Mouse (Mus musculus) lung, postnatal 0 days (tissue): Measurements from ENCODE around the gene Fbxo11. TPM values are rescaled to one million over a fixed set of nuclear protein-coding genes. Genes with fewer than 3 reads are reported as not detected.

Experiments used
- ATAC-seq: fragments of 200-750 bp; cut with Nextera tagmentation; 2 replicates; pipeline ENCODE4 v1.8.0; 2017; ENCODE audit warnings: moderate library complexity
- DNase-seq: peaks from one replicate; pipeline ENCODE4 v3.0.0-alpha.2; 2016; ENCODE audit warnings: low spot score
- H3K27ac ChIP-seq: fragments of 300-500 bp; sonication (generic); 2 replicates; pipeline ENCODE4 v1.5.1; 2014; ENCODE audit warnings: antibody characterized with exemption, mild to moderate bottlenecking, low read length, mixed read lengths
- H3K27me3 ChIP-seq: fragments of 300-500 bp; sonication (generic); replicated peaks from 2 replicates; pipeline ENCODE4 v1.6.1; 2014; ENCODE audit warnings: low read length, mixed read lengths; ENCODE audit not compliant: insufficient read depth
- H3K36me3 ChIP-seq: fragments of 300-500 bp; sonication (generic); 2 replicates; pipeline ENCODE4 v1.6.1; 2014; ENCODE audit warnings: low read length, mixed read lengths; ENCODE audit not compliant: insufficient read depth
- H3K4me1 ChIP-seq: fragments of 300-500 bp; sonication (generic); 2 replicates; pipeline ENCODE4 v1.6.1; 2014; ENCODE audit warnings: antibody characterized with exemption, low read depth, low read length, mixed read lengths; ENCODE audit not compliant: insufficient read depth
- H3K4me2 ChIP-seq: fragments of 300-500 bp; sonication (generic); replicated peaks from 2 replicates; pipeline ENCODE4 v1.6.1; 2014; ENCODE audit warnings: low read depth, mild to moderate bottlenecking, low read length, moderate library complexity, mixed read lengths
- H3K4me3 ChIP-seq: fragments of 300-500 bp; sonication (generic); 2 replicates; pipeline ENCODE4 v1.5.1; 2014; ENCODE audit warnings: low read depth, low read length
- H3K9ac ChIP-seq: fragments of 300-500 bp; sonication (generic); replicated peaks from 2 replicates; pipeline ENCODE4 v1.6.1; 2014; ENCODE audit warnings: low read depth, mild to moderate bottlenecking
- H3K9me3 ChIP-seq: fragments of 300-500 bp; sonication (generic); 2 replicates; pipeline ENCODE4 v1.6.1; 2016; ENCODE audit warnings: low read length, mixed read lengths
- CTCF ChIP-seq: IDR thresholded peaks from 2 replicates; pipeline ENCODE4 v1.5.1; 2016; ENCODE audit warnings: antibody characterized with exemption, mild to moderate bottlenecking
- EP300 ChIP-seq: IDR thresholded peaks from 2 replicates; pipeline ENCODE4 v1.6.1; 2016; ENCODE audit warnings: antibody characterized with exemption, mild to moderate bottlenecking, control low read depth
- WGBS: fragments of 180-500 bp; shearing (Covaris S2); extraction: QIAGEN DNeasy Blood & Tissue Kit; methylation state at CpG from one replicate; pipeline ENCODE4 v1.1.7; 2014; 5-methylcytosine and 5-hydroxymethylcytosine counted together
- polyA plus RNA-seq: library from polyadenylated mRNA; unstranded; fragments of >200 nt; fragmentation: Nextera tagmentation; extraction: Ambion mirVana; gene quantifications from 2 replicates; pipeline ENCODE4 v1.2.1, GENCODE M21; 2015

Fbxo11 gene
- polyA plus RNA-seq, 1 experiment from 2014 or later: 14.6 TPM

- no peaks in the 10 kb centered on the region for H3K9me3 ChIP-seq
- DNase-seq (peak; percentile 71), ATAC-seq (no peak)
- peak overlapping the region; percentile 62 for H3K4me2 ChIP-seq
- H3K9ac ChIP-seq: peak overlapping the region; percentile 99
- no peak for TF ChIP-seq CTCF
- no peak for TF ChIP-seq EP300
- peak overlapping the region; percentile 100 for H3K27ac ChIP-seq
- no peaks in the 10 kb centered on the region for H3K36me3 ChIP-seq
- peak overlapping the region; percentile 91 for H3K4me3 ChIP-seq
- H3K4me1 ChIP-seq: peaks cover 6% of the 10 kb centered on the region; the same call in 1 of the 2 replicates
- H3K27me3 ChIP-seq: no peaks in the 10 kb centered on the region
- WGBS: under 1% methylated on average over 22 of the region's 23 CpGs
These were observed 1.1 kb downstream of the Fbxo11 start for GRCm38 (mm10) chr17:88063980-88064346.

- H3K4me1 ChIP-seq: peaks cover 9% of the 10 kb centered on the region; the same call in 1 of the 2 replicates
- ATAC-seq (no peak), DNase-seq (no peak)
- WGBS: 14% methylated on average over 8 of the region's 8 CpGs
- no peak for TF ChIP-seq EP300
- TF ChIP-seq CTCF: no peak
- no peaks in the 10 kb centered on the region for H3K36me3 ChIP-seq
- H3K4me2 ChIP-seq: peak overlapping the region; percentile 62
- peak overlapping the region; percentile 91 for H3K4me3 ChIP-seq
- H3K27me3 ChIP-seq: no peaks in the 10 kb centered on the region
- no peaks in the 10 kb centered on the region for H3K9me3 ChIP-seq
- H3K27ac ChIP-seq: no peak overlapping the region
- H3K9ac ChIP-seq: no peak overlapping the region
These were observed 2.1 kb downstream of the Fbxo11 start for GRCm38 (mm10) chr17:88062860-88063580.

GRCm38 (mm10) chr17:88061942-88062341 is 3.1 kb downstream of the Fbxo11 start:
- no peak for ATAC-seq
- H3K4me1 ChIP-seq: peaks cover 9% of the 10 kb centered on the region; the same call in 1 of the 2 replicates
- no peaks in the 10 kb centered on the region for H3K27me3 ChIP-seq
- no peak overlapping the region for H3K4me2 ChIP-seq
- no peak for TF ChIP-seq CTCF
- no peak for TF ChIP-seq EP300
- no peaks in the 10 kb centered on the region for H3K36me3 ChIP-seq
- no peak overlapping the region for H3K27ac ChIP-seq
- no peak overlapping the region for H3K9ac ChIP-seq
- 58% methylated on average over 3 of the region's 3 CpGs for WGBS
- no peak overlapping the region for H3K4me3 ChIP-seq
- H3K9me3 ChIP-seq: no peaks in the 10 kb centered on the region
- DNase-seq: no peak

- H3K4me2 ChIP-seq: peak overlapping the region; percentile 17; the same call in 1 of the 2 replicates
- no peak overlapping the region for H3K4me3 ChIP-seq
- no peaks in the 10 kb centered on the region for H3K27me3 ChIP-seq
- no peaks in the 10 kb centered on the region for H3K36me3 ChIP-seq
- no peaks in the 10 kb centered on the region for H3K9me3 ChIP-seq
- ATAC-seq: no peak
- H3K27ac ChIP-seq: peak overlapping the region; percentile 11; the same call in 1 of the 2 replicates
- TF ChIP-seq CTCF (no peak), EP300 (no peak)
- 35% methylated on average over 2 of the region's 2 CpGs for WGBS
- peaks cover 9% of the 10 kb centered on the region; the same call in 1 of the 2 replicates for H3K4me1 ChIP-seq
- H3K9ac ChIP-seq: no peak overlapping the region
- DNase-seq: no peak
These were observed 6.8 kb downstream of the Fbxo11 start for GRCm38 (mm10) chr17:88058280-88058679.

DNA sequence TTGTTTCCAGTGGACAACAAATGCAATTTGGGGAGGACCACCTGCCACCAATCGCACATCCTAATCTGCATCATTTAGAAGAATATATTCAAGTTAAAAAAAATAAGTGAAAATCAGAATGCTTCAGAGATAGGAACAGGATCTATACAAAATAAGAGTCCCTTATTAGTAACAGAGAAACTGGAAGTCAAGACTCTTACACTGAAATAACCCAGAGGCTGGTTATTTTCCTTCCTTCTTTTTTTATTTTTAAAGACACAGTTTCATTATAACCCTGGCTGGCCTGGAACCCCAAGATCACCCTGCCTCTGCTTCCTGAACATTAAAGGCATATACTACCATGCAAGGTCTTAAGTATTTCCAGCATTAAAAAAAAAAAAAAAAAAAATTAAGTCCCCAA is 7.2 kb downstream of the Fbxo11 start:
- 80% methylated on average over 1 of the region's 1 CpGs for WGBS
- no peak for TF ChIP-seq CTCF
- Histone ChIP-seq H3K36me3 (no peaks in the 10 kb centered on the region), H3K9me3 (no peaks in the 10 kb centered on the region), H3K27ac (no peak overlapping the region), H3K4me2 (no peak overlapping the region; the same call in 1 of the 2 replicates), H3K27me3 (no peaks in the 10 kb centered on the region), H3K4me1 (peaks cover 9% of the 10 kb centered on the region; the same call in 1 of the 2 replicates), H3K4me3 (no peak overlapping the region), H3K9ac (no peak overlapping the region)
- ATAC-seq (no peak), DNase-seq (peak; percentile 81)

DNA sequence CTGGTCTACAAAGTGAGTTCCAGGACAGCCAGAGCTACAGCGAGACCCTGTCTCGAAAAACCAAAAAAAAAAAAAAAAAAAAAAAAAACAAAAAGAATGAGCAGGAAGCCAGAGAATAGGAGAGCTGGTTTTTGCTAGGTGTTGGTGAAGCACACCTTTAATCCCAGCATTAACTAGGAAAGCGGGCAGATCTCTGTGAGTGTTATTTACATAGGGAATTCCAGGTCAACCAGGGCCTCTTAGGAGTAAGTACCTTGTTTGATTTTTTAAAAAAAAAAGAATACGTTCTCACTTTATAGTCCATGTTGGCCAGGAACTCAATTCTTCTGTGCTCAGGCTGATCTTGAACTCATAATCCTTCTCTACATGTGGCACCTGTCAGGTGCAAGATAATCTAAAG is 13.4 kb downstream of the Fbxo11 start:
- no peaks in the 10 kb centered on the region for H3K4me1 ChIP-seq
- TF ChIP-seq EP300: no peak
- no peaks in the 10 kb centered on the region for H3K9me3 ChIP-seq
- H3K27me3 ChIP-seq: no peaks in the 10 kb centered on the region
- no peak overlapping the region for H3K4me3 ChIP-seq
- no peak overlapping the region for H3K27ac ChIP-seq
- DNase-seq (peak; percentile 79), ATAC-seq (peak; percentile 75)
- no peaks in the 10 kb centered on the region for H3K36me3 ChIP-seq
- 73% methylated on average over 4 of the region's 4 CpGs for WGBS
- no peak overlapping the region for H3K4me2 ChIP-seq
- H3K9ac ChIP-seq: no peak overlapping the region
